ENCODE assay signal across 19 mouse cellular contexts in the genomic region with DNA sequence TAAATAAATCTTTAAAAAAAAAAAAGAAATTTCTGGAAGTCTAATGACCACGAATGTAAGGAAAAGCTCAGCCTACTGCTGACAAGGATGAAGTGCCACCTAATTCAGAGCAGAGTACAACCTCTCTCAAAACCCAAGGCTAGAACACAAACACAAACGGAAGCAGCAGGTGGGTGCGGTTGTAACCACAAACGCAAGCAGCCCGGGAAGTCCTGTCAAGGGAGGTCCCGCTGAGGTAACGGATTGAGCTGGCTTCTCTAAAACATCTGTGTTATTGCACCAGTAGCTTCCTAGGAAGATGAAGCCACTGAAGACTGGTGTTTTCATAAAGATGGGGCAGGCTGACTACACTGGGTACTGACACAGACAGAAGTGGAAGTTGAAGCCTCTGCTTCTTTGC. TPM values are rescaled to one million over a fixed set of nuclear protein-coding genes. Genes with fewer than 3 reads are reported as not detected.
A peak's percentile ranks its signal among the peaks of the same experiment; 100 is the strongest.
DNase-seq lines count a peak whose midpoint lies in the region; ATAC-seq and TF ChIP-seq lines count a peak whose summit lies in the region.
"Had no signal": no experiment of that assay in that cellular context is flagged by ENCODE, and none has a peak within 500 bp of the region (broad histone marks: within the 10 kb centered on the region; RNA-seq: fewer than 3 reads in every experiment).

No protein-coding gene starts in this region.

- peaks cover 8% of the 10 kb centered on the region; the same call in 1 of the 2 replicates for H3K4me1 ChIP-seq in neural tube, embryonic 15.5 days
- H3K4me1 ChIP-seq: limb, embryonic 12.5 days had no signal

- H3K27ac ChIP-seq in left cerebral cortex, adult 2 months, result no peak overlapping the region
- H3K27ac ChIP-seq in neural tube, embryonic 15.5 days (replicated peaks), result no peak overlapping the region
- H3K27ac ChIP-seq: gastrocnemius, adult 2 months; limb, embryonic 12.5 days had no signal

- intact Hi-C loops in left cerebral cortex, adult 2 months (cut with DNase I), result no loop called here

- no peak for TF ChIP-seq CTCF in left cerebral cortex, adult 2 months (IDR thresholded peaks at IDR 0.05)

- H3K27me3 ChIP-seq in neural tube, embryonic 15.5 days (replicated peaks), result no peaks in the 10 kb centered on the region
- H3K27me3 ChIP-seq: limb, embryonic 12.5 days had no signal

- no peaks in the 10 kb centered on the region for H3K9me3 ChIP-seq in neural tube, embryonic 15.5 days (replicated peaks)
- H3K9me3 ChIP-seq: limb, embryonic 12.5 days had no signal

- peak; percentile 57 to 60 for DNase-seq in spleen, postnatal 36 days (ENCODE audit: low spot score in 2 of 2)
- no peak for DNase-seq in spleen, postnatal 14 days (ENCODE audit: low spot score in 2 of 2)
- no peak for DNase-seq in left cerebral cortex, adult 2 months (ENCODE audit: extremely low spot score in 1 of 2, low spot score in 2 of 2)
- DNase-seq in gastrocnemius, adult 8-10 months (ENCODE audit: low spot score in 2 of 2), result no peak
- DNase-seq in frontal cortex, adult 2 months (ENCODE audit: extremely low spot score in 1 of 2, low spot score in 1 of 2), result no peak
- DNase-seq: adrenal gland, postnatal 14 days; gastrocnemius, adult 2 months; heart, postnatal 4 days; kidney, adult 11 months; kidney, postnatal 4 days; layer of hippocampus, postnatal 36 days; lung, embryonic 14.5 days had no signal

- H3K36me3 ChIP-seq in neural tube, embryonic 15.5 days, result peaks cover 60% of the 10 kb centered on the region
- H3K36me3 ChIP-seq: limb, embryonic 12.5 days had no signal

- 74% methylated on average over 7 of the region's 7 CpGs for WGBS in neural tube, embryonic 15.5 days

- no peak overlapping the region for H3K9ac ChIP-seq in neural tube, embryonic 15.5 days (replicated peaks)
- H3K9ac ChIP-seq: limb, embryonic 12.5 days; lung, embryonic 14.5 days had no signal

- H3K4me2 ChIP-seq in neural tube, embryonic 15.5 days, result no peak overlapping the region
- H3K4me2 ChIP-seq: limb, embryonic 12.5 days; lung, embryonic 14.5 days had no signal

- H3K4me3 ChIP-seq in left cerebral cortex, adult 2 months, result no peak overlapping the region
- no peak overlapping the region for H3K4me3 ChIP-seq in neural tube, embryonic 15.5 days (replicated peaks)
- H3K4me3 ChIP-seq: gastrocnemius, adult 2 months; limb, embryonic 12.5 days; myocyte had no signal

- ATAC-seq in granulocyte monocyte progenitor cell, adult 5-6 weeks (replicated peaks; ENCODE audit: poor library complexity, severe bottlenecking), result peak; percentile 84
- peak; percentile 59; the same call in 1 of the 2 replicates for ATAC-seq in neutrophil, adult 5-6 weeks (ENCODE audit: extremely low read depth, insufficient number of reproducible peaks, low FRiP score, poor library complexity, severe bottlenecking)
- ATAC-seq in neural tube, embryonic 15.5 days (ENCODE audit: low FRiP score), result no peak
- ATAC-seq: forebrain, embryonic 14.5 days had no signal

RNA-seq across cellular contexts. Expression of a gene that starts 15.1 kb away (rescaled TPM):
- 0.58 and 3.2 TPM in 2 replicates for total RNA-seq in granulocyte monocyte progenitor cell, adult 5-6 weeks (2014; fragmentation: Nextera tagmentation)
- 0.04 and 0.21 TPM in 2 replicates for total RNA-seq in granulocyte monocyte progenitor cell, adult 5-6 weeks (2017)
- total RNA-seq in neutrophil, adult 5-6 weeks (2017), result 0.12 TPM in 1 of 2 replicates, not detected in the other
- 10 to 100 TPM; 84.1 to 91.8 TPM for total RNA-seq in left cerebral cortex, adult 2 months (2021)
- not detected for total RNA-seq in gastrocnemius, adult 8-10 months (2022)
- 13.9 and 16.0 TPM in 2 replicates for polyA plus RNA-seq in neural tube, embryonic 15.5 days (2015; fragmentation: Nextera tagmentation; extraction: Ambion mirVana)
- 60.8 and 70.7 TPM in 2 replicates for polyA plus RNA-seq in frontal cortex, adult 2 months (2012; rRNA removed)
- total RNA-seq: megakaryocyte-erythroid progenitor cell, adult 5-6 weeks had no signal

Comparison
In these comparisons a context has a peak if more than half of its experiments do, and no peak if none do; other contexts are left out.
1. DNase-seq: peak in spleen, postnatal 36 days (2 of 2); none in spleen, postnatal 14 days (0 of 2), left cerebral cortex, adult 2 months (0 of 2), gastrocnemius, adult 8-10 months (0 of 2) and frontal cortex, adult 2 months (0 of 2).
2. RNA of a gene that starts 15.1 kb away (total RNA-seq): 84.1 to 91.8 TPM in left cerebral cortex, adult 2 months; 0.04 to 3.2 TPM in granulocyte monocyte progenitor cell, adult 5-6 weeks, not detected in gastrocnemius, adult 8-10 months and 0.12 TPM in neutrophil, adult 5-6 weeks; every median in the first group is over 10 times any median in the second.